Mouse (Mus musculus) layer of hippocampus, adult 8-10 months (tissue): Measurements from ENCODE around the gene Ppm1n. TPM values are rescaled to one million over a fixed set of nuclear protein-coding genes. Genes with fewer than 3 reads are reported as not detected.

Experiments
- DNase-seq, 2 experiments: peaks; one replicate each; pipeline ENCODE4 v3.0.0; 2022; ENCODE audit warnings: low spot score in 2 of 2
- total RNA-seq, 4 experiments: library from RNA; stranded (reverse); gene quantifications; 2 replicates each; pipeline ENCODE4 v1.2.4; 2022

Ppm1n gene
- total RNA-seq, 4 experiments from 2014 or later: 0.28 TPM; not detected in 3

GRCm38 (mm10) chr7:19307739-19308453 is 28.0 kb upstream of the Ppm1n start:
- DNase-seq: peak; percentile 72 to 78

DNA sequence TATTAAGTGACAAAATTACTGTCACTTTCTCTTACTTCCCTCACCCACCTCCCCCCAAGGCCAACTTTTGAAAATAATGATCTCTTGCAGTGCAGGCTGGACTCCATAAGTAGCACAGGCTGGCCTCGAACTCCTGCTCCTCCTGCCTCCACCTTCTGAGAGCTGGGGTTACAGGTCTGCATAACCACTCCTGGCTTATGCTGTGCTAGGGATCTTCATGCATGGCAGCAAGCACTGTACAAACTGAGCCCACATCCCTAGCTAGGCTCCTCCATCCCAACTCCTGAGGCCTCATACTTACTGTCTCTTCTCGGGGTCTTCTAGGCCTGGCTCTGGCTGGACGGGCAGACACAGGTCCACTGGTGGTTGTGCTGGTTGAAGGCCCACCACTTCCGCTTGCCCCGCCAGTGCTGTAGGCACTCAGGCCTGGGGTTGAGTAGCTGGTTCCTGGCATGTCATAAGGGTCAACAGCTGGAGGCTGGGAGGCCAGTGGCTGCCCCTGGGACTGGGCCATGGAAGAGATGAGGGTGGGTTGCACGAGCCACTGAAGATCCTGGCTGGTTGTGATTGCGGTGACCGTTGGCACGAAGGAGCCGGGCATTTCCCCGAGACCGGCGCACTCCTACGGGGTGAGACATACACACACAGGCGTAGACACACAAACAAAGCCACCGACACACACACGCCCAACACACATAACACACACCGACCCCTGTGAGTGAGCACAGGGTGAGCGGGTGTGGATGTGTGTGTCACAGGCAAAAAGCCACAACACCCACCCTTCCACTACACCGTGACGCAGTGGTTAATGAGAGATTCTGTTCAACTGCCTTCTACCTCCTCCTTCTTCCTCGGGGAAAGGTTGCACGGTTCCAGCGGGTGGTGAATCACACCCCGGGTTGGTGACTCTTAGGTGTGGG is 27.2 kb upstream of the Ppm1n start:
- DNase-seq: no peak

GRCm38 (mm10) chr7:19305796-19306765 is 26.2 kb upstream of the Ppm1n start:
- no peak for DNase-seq

GRCm38 (mm10) chr7:19305413-19305735 is 25.5 kb upstream of the Ppm1n start:
- no peak for DNase-seq

- no peak for DNase-seq
Measured at GRCm38 (mm10) chr7:19304501-19305412, 24.9 kb upstream of the Ppm1n start.

DNA sequence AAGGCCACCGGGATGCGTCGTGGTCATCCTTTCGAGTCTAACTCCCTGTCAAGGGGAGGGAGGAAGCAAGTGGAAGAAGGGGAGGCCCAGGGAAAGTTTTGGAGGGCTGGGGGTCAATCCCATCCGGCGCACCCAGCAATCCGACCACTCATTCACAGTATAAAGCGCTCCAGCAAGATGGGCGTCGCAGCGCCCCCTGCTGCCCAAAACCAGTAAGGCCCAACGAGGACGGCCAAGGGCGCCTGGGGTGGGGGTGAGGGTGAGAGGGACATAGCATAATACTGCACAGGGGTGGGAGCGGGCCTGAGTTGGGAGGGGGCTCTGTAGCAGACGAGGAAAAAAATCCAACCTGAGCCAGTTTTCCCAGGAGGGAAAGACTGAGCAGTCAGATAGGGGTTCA is 23.9 kb upstream of the Ppm1n start:
- DNase-seq: peak in 1 of 2 experiments; percentile 69

- no peak for DNase-seq
Measured at GRCm38 (mm10) chr7:19303046-19303305, 23.1 kb upstream of the Ppm1n start.

DNA sequence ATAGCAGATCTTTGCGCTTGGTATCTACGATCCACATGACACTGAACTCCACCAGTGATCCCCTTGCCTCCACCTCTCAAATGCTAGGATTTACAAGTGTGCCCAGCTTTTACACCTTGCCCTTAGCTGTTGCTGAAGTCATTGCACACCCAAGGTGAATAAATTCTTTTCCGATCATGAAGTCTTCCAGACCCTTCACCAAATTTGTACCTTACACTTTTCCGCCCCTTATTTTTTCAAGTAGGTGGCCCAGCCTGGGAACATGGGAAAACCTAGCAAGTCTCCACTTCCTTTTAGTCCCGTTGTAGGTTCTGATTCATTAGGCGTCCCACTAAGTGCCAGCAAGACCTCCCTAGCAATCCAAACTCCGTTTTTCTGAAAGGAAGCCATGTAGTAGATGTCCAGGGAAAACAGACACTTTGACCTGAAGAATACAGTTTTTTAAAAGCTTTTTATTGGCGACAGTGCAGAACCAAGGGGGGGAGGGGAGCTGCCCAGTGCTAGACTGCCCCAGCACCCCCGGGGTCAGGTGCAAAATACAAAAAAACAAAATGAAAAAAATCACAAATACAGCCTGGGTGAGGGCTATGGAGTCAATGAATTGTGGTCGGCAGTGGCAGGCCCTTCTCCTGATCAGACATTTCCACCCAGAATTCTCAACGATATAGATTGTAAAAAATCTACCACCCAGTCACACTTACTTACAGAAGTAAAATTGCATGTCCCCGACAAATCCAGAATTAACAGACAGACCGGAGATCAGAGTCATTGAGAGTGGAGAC is 22.6 kb upstream of the Ppm1n start:
- no peak for DNase-seq

- DNase-seq: no peak
Measured at GRCm38 (mm10) chr7:19301461-19302263, 21.8 kb upstream of the Ppm1n start.

- peak; percentile 67 to 76 for DNase-seq
Measured at GRCm38 (mm10) chr7:19300501-19301421, 20.9 kb upstream of the Ppm1n start.

- DNase-seq: no peak
Measured at GRCm38 (mm10) chr7:19299194-19299593, 19.3 kb upstream of the Ppm1n start.

- DNase-seq: no peak
Measured at GRCm38 (mm10) chr7:19297794-19298193, 17.9 kb upstream of the Ppm1n start.

DNA sequence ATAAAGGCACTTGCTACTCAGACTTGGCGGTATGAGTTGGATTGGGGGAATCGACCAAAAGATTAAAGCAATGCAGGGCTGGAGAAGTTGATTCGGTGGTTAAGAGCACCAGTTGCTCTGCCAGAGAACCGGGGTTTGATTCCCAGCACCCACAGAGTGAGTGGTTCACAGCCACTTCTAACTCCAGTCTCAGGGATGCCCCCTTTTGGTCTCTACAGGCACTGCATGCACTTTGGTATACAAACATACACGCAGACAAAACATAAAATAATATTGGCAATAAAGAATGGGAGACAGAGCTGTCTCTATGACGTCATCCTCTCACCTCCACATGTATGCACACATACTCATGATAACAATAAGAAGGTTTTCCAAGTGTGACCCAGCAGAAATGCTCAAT is 17.2 kb upstream of the Ppm1n start:
- no peak for DNase-seq

DNA sequence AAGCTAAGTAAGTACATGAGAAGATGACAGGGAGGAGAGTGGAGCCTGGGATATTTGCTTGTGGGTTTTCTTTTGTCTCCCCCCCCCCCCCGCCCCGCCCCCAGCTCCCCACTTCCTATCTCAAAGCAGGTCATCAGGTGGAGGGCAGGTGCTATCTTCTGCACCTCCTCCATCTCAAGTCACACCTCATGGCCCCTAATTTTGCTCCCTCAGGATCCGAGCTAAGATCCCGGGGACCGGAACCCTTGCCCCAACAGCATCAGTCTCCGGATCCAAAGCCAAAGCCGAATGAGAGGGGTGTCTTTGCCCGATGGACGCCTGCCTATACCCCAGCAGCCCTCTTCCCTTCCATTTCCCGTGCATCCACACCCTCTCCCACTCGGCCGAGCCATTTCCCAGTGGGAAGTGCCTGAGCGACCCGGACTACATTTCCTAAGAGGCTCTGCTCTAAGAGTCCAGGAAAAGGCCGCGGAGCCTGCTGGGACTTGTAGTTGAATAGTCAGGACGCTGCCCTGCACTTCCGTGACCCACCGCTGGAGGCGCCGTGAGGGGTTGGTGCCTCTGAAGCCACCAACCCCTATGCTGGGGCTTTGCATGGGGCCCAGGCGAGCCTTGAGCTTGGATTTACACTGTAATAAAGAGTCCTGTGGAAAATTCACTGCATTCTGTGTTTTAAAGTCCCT is 15.8 kb upstream of the Ppm1n start:
- DNase-seq: peak; percentile 93 to 98

- DNase-seq: no peak
Measured at GRCm38 (mm10) chr7:19290969-19291596, 11.2 kb upstream of the Ppm1n start.

- DNase-seq: no peak
Measured at GRCm38 (mm10) chr7:19284763-19285162, 4.9 kb upstream of the Ppm1n start.

DNA sequence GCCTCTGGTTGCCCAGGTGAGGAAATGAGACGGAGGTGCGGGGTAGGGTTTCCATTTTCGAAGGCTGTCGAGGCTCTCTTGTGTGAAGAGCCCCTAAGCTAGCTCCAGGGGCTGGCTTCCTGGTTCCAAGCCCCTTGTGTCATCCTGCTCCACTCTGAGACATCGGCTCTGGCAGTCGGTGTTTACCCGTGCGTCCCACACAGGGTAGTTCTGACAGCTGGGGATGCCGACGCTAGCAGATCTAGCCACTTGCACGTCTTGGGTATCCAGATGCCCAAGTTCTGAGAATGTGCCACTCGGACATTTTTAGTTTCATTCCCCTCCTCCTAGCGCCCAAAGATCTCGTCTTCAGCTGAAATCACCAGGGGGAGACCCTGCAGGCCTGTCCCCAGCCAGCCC is 3.5 kb upstream of the Ppm1n start:
- no peak for DNase-seq
